Mouse (Mus musculus): Measurements from ENCODE around the gene Zmynd8.

Gene Zmynd8

GRCm38 (mm10) chr2:165857395-165857831 is 41.4 kb downstream of the Zmynd8 start:
- peak; percentile 66 for DNase-seq

- no peak for DNase-seq
Observed at GRCm38 (mm10) chr2:165856611-165857200, 42.1 kb downstream of the Zmynd8 start.

- DNase-seq = peak; percentile 76
Observed at GRCm38 (mm10) chr2:165855641-165856301, 43.0 kb downstream of the Zmynd8 start.

GRCm38 (mm10) chr2:165854207-165854968 is 44.4 kb downstream of the Zmynd8 start:
- DNase-seq = no peak

- no peak for DNase-seq
Observed at GRCm38 (mm10) chr2:165852896-165853633, 45.8 kb downstream of the Zmynd8 start.

GRCm38 (mm10) chr2:165852453-165852852 is 46.4 kb downstream of the Zmynd8 start:
- peak; percentile 66 for DNase-seq

GRCm38 (mm10) chr2:165851811-165852415 is 46.9 kb downstream of the Zmynd8 start:
- DNase-seq = no peak

GRCm38 (mm10) chr2:165850826-165851225 is 48.0 kb downstream of the Zmynd8 start:
- DNase-seq = no peak

GRCm38 (mm10) chr2:165849129-165849528 is 49.7 kb downstream of the Zmynd8 start:
- peak; percentile 88 for DNase-seq

- peak; percentile 72 for DNase-seq
Observed at GRCm38 (mm10) chr2:165846787-165847186, 52.0 kb downstream of the Zmynd8 start.

GRCm38 (mm10) chr2:165845490-165845889 is 53.3 kb downstream of the Zmynd8 start:
- peak; percentile 71 for DNase-seq

- peak; percentile 78 for DNase-seq
Observed at GRCm38 (mm10) chr2:165843350-165843749, 55.5 kb downstream of the Zmynd8 start.

GRCm38 (mm10) chr2:165842241-165842640 is 56.6 kb downstream of the Zmynd8 start:
- no peak for DNase-seq

GRCm38 (mm10) chr2:165841805-165842204 is 57.0 kb downstream of the Zmynd8 start:
- no peak for DNase-seq

GRCm38 (mm10) chr2:165840852-165841251 is 58.0 kb downstream of the Zmynd8 start:
- DNase-seq = no peak

GRCm38 (mm10) chr2:165839317-165839652 is 59.5 kb downstream of the Zmynd8 start:
- no peak for DNase-seq

GRCm38 (mm10) chr2:165838606-165839316 is 60.1 kb downstream of the Zmynd8 start:
- DNase-seq = no peak

GRCm38 (mm10) chr2:165834601-165835000 is 64.2 kb downstream of the Zmynd8 start:
- no peak for DNase-seq

- DNase-seq = no peak
Observed at GRCm38 (mm10) chr2:165833468-165833867, 65.3 kb downstream of the Zmynd8 start.

- peak; percentile 48 for DNase-seq
Observed at GRCm38 (mm10) chr2:165832720-165833119, 66.1 kb downstream of the Zmynd8 start.

GRCm38 (mm10) chr2:165832295-165832694 is 66.5 kb downstream of the Zmynd8 start:
- peak; percentile 61 for DNase-seq
